Mouse (Mus musculus) layer of hippocampus, adult 2 months (tissue): ENCODE results near the gene Rin1. TPM values are rescaled to one million over a fixed set of nuclear protein-coding genes. Genes with fewer than 3 reads are reported as not detected.

Experiments used
- DNase-seq, 2 experiments: peaks; one replicate each; pipeline ENCODE4 v3.0.0; 2022; ENCODE audit warnings: low spot score in 2 of 2
- H3K27ac ChIP-seq: fragments of 200-600 bp; 2 replicates; pipeline ENCODE4 v1.8.1; 2022
- H3K4me3 ChIP-seq: fragments of 200-600 bp; 2 replicates; pipeline ENCODE4 v1.8.1; 2022; ENCODE audit warnings: mild to moderate bottlenecking
- CTCF ChIP-seq: fragments of 200-600 bp; conservative IDR thresholded peaks from 2 replicates; pipeline ENCODE4 v1.8.1; 2022; ENCODE audit warnings: antibody characterized with exemption, mild to moderate bottlenecking, moderate library complexity
- total RNA-seq, 2 experiments: library from RNA; stranded (reverse); gene quantifications; 2 replicates each; pipeline ENCODE4 v1.2.3; 2021

Rin1 gene
- total RNA-seq, 2 experiments from 2014 or later = 117 to 119 TPM

- no peak overlapping the region for H3K27ac ChIP-seq
- H3K4me3 ChIP-seq = no peak overlapping the region
- no peak for DNase-seq
- TF ChIP-seq CTCF = no peak
These were observed 24.2 kb upstream of the Rin1 start for GRCm38 (mm10) chr19:5026111-5026510.

GRCm38 (mm10) chr19:5032686-5033085 lies 17.6 kb upstream of the Rin1 start:
- no peak overlapping the region for H3K4me3 ChIP-seq
- TF ChIP-seq CTCF = no peak
- no peak for DNase-seq
- no peak overlapping the region for H3K27ac ChIP-seq

GRCm38 (mm10) chr19:5036577-5036976 lies 13.7 kb upstream of the Rin1 start:
- Histone ChIP-seq H3K27ac (no peak overlapping the region), H3K4me3 (no peak overlapping the region)
- DNase-seq = no peak
- no peak for TF ChIP-seq CTCF

- TF ChIP-seq CTCF = no peak
- H3K27ac ChIP-seq = peak overlapping the region; percentile 96
These were observed 12.4 kb upstream of the Rin1 start for GRCm38 (mm10) chr19:5037678-5038571.

GRCm38 (mm10) chr19:5038709-5039156 lies 11.5 kb upstream of the Rin1 start, which contains the start of the genes B4gat1 and AC124502.3:
Gene B4gat1, plus strand, starts transcription at chr19:5038826.
Gene AC124502.3, plus strand, starts transcription at chr19:5038891.
- peak; percentile 68 for TF ChIP-seq CTCF
- peak within 1 kb of the TSS; percentile 96 for H3K27ac ChIP-seq
- DNase-seq = peak; percentile 91 to 92
- peak within 1 kb of the TSS; percentile 92 for H3K4me3 ChIP-seq

More at GRCm38 (mm10) chr19:5037678-5038571, 12.4 kb upstream of the Rin1 start:
- peak overlapping the region; percentile 92 for H3K4me3 ChIP-seq
- peak; percentile 86 for DNase-seq

GRCm38 (mm10) chr19:5039301-5040114 lies 10.8 kb upstream of the Rin1 start:
- H3K27ac ChIP-seq = peak overlapping the region; percentile 96
- TF ChIP-seq CTCF = no peak
- H3K4me3 ChIP-seq = peak overlapping the region; percentile 92
- DNase-seq = no peak

- TF ChIP-seq CTCF = peak; percentile 19
- DNase-seq = peak; percentile 91 to 95
These were observed 9.3 kb upstream of the Rin1 start, which contains the start of gene Brms1 for GRCm38 (mm10) chr19:5040862-5041523. Gene Brms1, plus strand, starts transcription at chr19:5041354.

GRCm38 (mm10) chr19:5041588-5041987 lies 8.7 kb upstream of the Rin1 start:
- H3K4me3 ChIP-seq = peak overlapping the region; percentile 92
- H3K27ac ChIP-seq = peak overlapping the region; percentile 96
- DNase-seq = no peak
- no peak for TF ChIP-seq CTCF

More at GRCm38 (mm10) chr19:5040862-5041523, 9.3 kb upstream of the Rin1 start, which contains the start of gene Brms1:
- H3K4me3 ChIP-seq = peak within 1 kb of the TSS; percentile 92
- peak within 1 kb of the TSS; percentile 96 for H3K27ac ChIP-seq

GRCm38 (mm10) chr19:5045531-5045930 lies 4.8 kb upstream of the Rin1 start:
- TF ChIP-seq CTCF = no peak
- Histone ChIP-seq H3K4me3 (no peak overlapping the region), H3K27ac (peak overlapping the region; percentile 98; the same call in 1 of the 2 replicates)
- DNase-seq = peak in 1 of 2 experiments; percentile 0

GRCm38 (mm10) chr19:5048138-5049056 lies 1.9 kb upstream of the Rin1 start:
- TF ChIP-seq CTCF = peak; percentile 68
- H3K27ac ChIP-seq = peak overlapping the region; percentile 98
- peak overlapping the region; percentile 26 for H3K4me3 ChIP-seq
- peak; percentile 70 to 76 for DNase-seq

- peak overlapping the region; percentile 8; the same call in 1 of the 2 replicates for H3K4me3 ChIP-seq
- no peak for TF ChIP-seq CTCF
- DNase-seq = peak in 1 of 2 experiments; percentile 1
- H3K27ac ChIP-seq = peak overlapping the region; percentile 98
These were observed 956 bp upstream of the Rin1 start for GRCm38 (mm10) chr19:5049325-5049724.
